Mouse (Mus musculus): ENCODE data around the gene Syn3. TPM values are rescaled to one million over a fixed set of nuclear protein-coding genes. Genes with fewer than 3 reads are reported as not detected.

Gene Syn3
- polyA plus RNA-seq, 1 experiment from 2014 or later: 14.7 TPM

DNA sequence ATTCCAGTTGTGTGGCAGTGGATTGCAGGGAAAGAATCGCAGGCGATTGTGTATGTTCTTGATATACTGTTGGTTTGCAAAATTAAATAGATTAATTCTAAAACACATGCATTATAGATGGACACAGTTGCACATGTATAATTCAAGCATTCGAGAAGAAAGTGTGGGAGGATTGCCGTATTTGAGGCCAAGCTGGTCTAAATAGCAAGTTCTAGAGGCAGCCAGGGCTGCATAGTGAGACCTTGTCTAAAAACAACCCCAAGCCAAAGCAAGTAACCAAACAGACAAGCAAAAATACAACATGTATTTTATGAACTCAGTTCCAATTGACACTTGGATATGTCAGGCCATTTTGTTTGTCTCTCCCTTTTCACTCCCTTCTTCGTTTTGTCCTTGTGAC, 223.1 kb downstream of the Syn3 start:
- Histone ChIP-seq H3K9me3 (no peaks in the 10 kb centered on the region), H3K27ac (replicated peaks) (no peak overlapping the region), H3K36me3 (no peaks in the 10 kb centered on the region), H3K4me3 (no peak overlapping the region), H3K4me1 (replicated peaks) (no peaks in the 10 kb centered on the region), H3K9ac (no peak overlapping the region), H3K27me3 (no peaks in the 10 kb centered on the region), H3K4me2 (no peak overlapping the region)
- 91% methylated on average over 5 of the region's 5 CpGs for WGBS
- ATAC-seq (ENCODE audit: low read depth): no peak

- Histone ChIP-seq H3K27ac (replicated peaks) (peak overlapping the region; percentile 46; the same call in 1 of the 2 replicates), H3K36me3 (no peaks in the 10 kb centered on the region), H3K4me2 (no peak overlapping the region), H3K4me1 (replicated peaks) (no peaks in the 10 kb centered on the region), H3K9ac (no peak overlapping the region), H3K4me3 (no peak overlapping the region), H3K9me3 (no peaks in the 10 kb centered on the region), H3K27me3 (no peaks in the 10 kb centered on the region)
- no peak for ATAC-seq (ENCODE audit: low read depth)
- WGBS: 74% methylated on average over 19 of the region's 19 CpGs
Measured at GRCm38 (mm10) chr10:86273410-86274191, 225.1 kb downstream of the Syn3 start.

- H3K9me3 ChIP-seq: no peaks in the 10 kb centered on the region
- H3K4me2 ChIP-seq: no peak overlapping the region
- H3K27me3 ChIP-seq: no peaks in the 10 kb centered on the region
- H3K4me3 ChIP-seq: no peak overlapping the region
- no peak overlapping the region for H3K27ac ChIP-seq (replicated peaks)
- H3K9ac ChIP-seq: no peak overlapping the region
- 90% methylated on average over 3 of the region's 3 CpGs for WGBS
- H3K4me1 ChIP-seq (replicated peaks): no peaks in the 10 kb centered on the region
- H3K36me3 ChIP-seq: no peaks in the 10 kb centered on the region
- ATAC-seq (ENCODE audit: low read depth): no peak
Measured at GRCm38 (mm10) chr10:86272826-86273225, 225.9 kb downstream of the Syn3 start.

DNA sequence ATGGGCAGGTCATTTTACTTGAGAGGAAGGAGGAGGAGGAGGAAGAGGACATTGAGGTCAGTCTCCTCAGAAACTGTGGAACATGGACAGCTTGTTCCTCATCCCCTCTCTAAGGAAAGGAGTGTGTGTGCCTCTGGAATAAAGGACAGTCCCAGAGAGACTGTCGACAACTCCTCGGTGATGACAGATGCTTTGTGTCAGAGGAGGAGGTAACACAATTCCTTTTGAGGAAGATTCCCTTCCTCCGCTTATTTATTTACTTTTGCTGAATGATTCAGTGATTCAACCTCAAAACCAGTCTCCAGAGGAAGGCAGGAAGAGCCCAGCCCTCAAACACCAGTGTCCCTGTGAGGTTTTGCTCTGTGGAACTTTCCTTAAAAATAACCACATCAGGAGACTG, 228.4 kb downstream of the Syn3 start:
- no peak overlapping the region for H3K4me2 ChIP-seq
- no peaks in the 10 kb centered on the region for H3K4me1 ChIP-seq (replicated peaks)
- no peak overlapping the region for H3K4me3 ChIP-seq
- H3K36me3 ChIP-seq: no peaks in the 10 kb centered on the region
- 74% methylated on average over 3 of the region's 3 CpGs for WGBS
- H3K9ac ChIP-seq: no peak overlapping the region
- no peak overlapping the region for H3K27ac ChIP-seq (replicated peaks)
- no peak for ATAC-seq (ENCODE audit: low read depth)
- H3K27me3 ChIP-seq: no peaks in the 10 kb centered on the region
- no peaks in the 10 kb centered on the region for H3K9me3 ChIP-seq

DNA sequence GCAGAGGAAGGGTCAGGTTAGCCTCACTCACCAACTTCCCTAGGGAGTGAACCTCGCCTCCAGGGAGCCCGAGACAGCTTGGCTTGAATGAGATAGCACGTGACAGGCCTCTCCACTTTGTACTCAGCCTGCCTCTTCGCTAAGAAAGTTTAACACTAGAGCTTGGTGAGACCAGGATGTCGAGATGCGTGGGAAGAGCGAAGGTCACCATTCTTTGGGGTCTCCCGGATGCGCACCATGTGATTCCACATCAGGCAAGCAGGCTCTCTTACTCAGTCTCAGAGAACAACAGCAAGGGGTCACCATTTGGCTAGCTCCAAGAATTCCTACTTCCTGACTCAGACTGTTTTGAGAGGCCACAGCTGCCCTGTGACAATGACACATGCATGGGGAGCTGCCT, 234.1 kb downstream of the Syn3 start:
- H3K27ac ChIP-seq (replicated peaks): no peak overlapping the region
- H3K4me1 ChIP-seq (replicated peaks): no peaks in the 10 kb centered on the region
- WGBS: 77% methylated on average over 9 of the region's 9 CpGs
- H3K36me3 ChIP-seq: no peaks in the 10 kb centered on the region
- no peaks in the 10 kb centered on the region for H3K27me3 ChIP-seq
- ATAC-seq (ENCODE audit: low read depth): no peak
- H3K4me3 ChIP-seq: no peak overlapping the region
- no peaks in the 10 kb centered on the region; the same call in 1 of the 2 replicates for H3K9me3 ChIP-seq
- no peak overlapping the region for H3K4me2 ChIP-seq
- no peak overlapping the region for H3K9ac ChIP-seq

DNA sequence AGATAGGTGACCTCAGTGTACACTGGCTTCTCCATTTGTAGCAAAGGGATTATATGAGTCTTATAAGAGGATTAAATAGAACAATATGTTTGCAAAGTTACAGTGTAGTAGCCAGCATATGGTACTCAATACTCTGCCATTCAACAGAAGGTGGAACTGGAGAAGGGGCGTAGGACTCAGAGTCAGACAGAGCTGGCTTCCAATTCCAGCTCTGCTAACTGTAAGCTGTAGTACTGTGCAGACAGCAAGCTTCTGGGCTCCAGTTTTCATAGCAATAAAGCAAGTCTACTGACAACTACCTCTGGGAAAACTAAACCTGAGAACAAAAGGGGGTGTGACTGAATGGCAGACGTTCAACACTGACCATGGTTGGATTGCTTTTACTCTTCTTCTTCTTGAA, 237.0 kb downstream of the Syn3 start:
- Histone ChIP-seq H3K9ac (no peak overlapping the region), H3K4me3 (no peak overlapping the region), H3K27me3 (no peaks in the 10 kb centered on the region), H3K4me1 (replicated peaks) (no peaks in the 10 kb centered on the region), H3K9me3 (no peaks in the 10 kb centered on the region; the same call in 1 of the 2 replicates), H3K4me2 (no peak overlapping the region), H3K36me3 (no peaks in the 10 kb centered on the region), H3K27ac (replicated peaks) (no peak overlapping the region)
- WGBS: 77% methylated on average over 2 of the region's 2 CpGs
- no peak for ATAC-seq (ENCODE audit: low read depth)

DNA sequence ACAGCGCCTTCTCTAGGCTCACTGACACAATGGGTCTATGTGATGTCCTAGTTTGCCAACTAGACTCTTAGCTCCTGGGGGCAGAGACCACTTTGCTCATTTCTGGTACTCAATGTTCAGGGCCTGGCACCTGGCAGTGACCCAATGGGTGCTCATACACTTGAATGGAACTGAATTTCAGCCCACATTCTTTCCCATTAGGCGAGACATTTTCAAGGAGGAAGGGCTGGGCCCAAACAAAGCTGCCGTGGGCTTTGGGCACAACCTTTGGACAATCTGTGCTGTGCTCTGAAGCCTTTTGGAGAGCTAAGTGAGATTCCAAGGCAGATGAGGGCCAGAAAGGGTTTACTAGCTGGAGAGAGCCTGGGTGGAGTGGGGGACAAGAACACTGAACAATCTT, 239.7 kb downstream of the Syn3 start:
- no peaks in the 10 kb centered on the region for H3K36me3 ChIP-seq
- H3K27ac ChIP-seq (replicated peaks): no peak overlapping the region
- H3K4me1 ChIP-seq (replicated peaks): no peaks in the 10 kb centered on the region; the same call in 1 of the 2 replicates
- no peak overlapping the region for H3K4me3 ChIP-seq
- H3K9me3 ChIP-seq: no peaks in the 10 kb centered on the region; the same call in 1 of the 2 replicates
- 87% methylated on average over 3 of the region's 3 CpGs for WGBS
- no peak for ATAC-seq (ENCODE audit: low read depth)
- no peak overlapping the region for H3K4me2 ChIP-seq
- no peak overlapping the region for H3K9ac ChIP-seq
- no peaks in the 10 kb centered on the region for H3K27me3 ChIP-seq

- Histone ChIP-seq H3K4me3 (no peak overlapping the region), H3K36me3 (no peaks in the 10 kb centered on the region)
- ATAC-seq (ENCODE audit: low read depth): no peak
Measured at GRCm38 (mm10) chr10:86258046-86258445, 240.7 kb downstream of the Syn3 start.

GRCm38 (mm10) chr10:86257045-86257444, 241.7 kb downstream of the Syn3 start:
- WGBS: 77% methylated on average over 3 of the region's 3 CpGs
- no peaks in the 10 kb centered on the region; the same call in 1 of the 2 replicates for H3K9me3 ChIP-seq
- H3K4me3 ChIP-seq: no peak overlapping the region
- no peak overlapping the region for H3K9ac ChIP-seq
- H3K4me1 ChIP-seq (replicated peaks): no peaks in the 10 kb centered on the region; the same call in 1 of the 2 replicates
- no peak for ATAC-seq (ENCODE audit: low read depth)
- H3K27ac ChIP-seq (replicated peaks): no peak overlapping the region
- no peaks in the 10 kb centered on the region for H3K36me3 ChIP-seq
- H3K4me2 ChIP-seq: no peak overlapping the region
- no peaks in the 10 kb centered on the region for H3K27me3 ChIP-seq

More at GRCm38 (mm10) chr10:86258046-86258445, 240.7 kb downstream of the Syn3 start:
- H3K9ac ChIP-seq: no peak overlapping the region
- H3K27ac ChIP-seq (replicated peaks): no peak overlapping the region
- whole genome bisulfite sequencing: 94% methylated on average over 4 of the region's 4 CpGs
- H3K27me3 ChIP-seq: no peaks in the 10 kb centered on the region
- H3K9me3 ChIP-seq: no peaks in the 10 kb centered on the region; the same call in 1 of the 2 replicates
- no peaks in the 10 kb centered on the region; the same call in 1 of the 2 replicates for H3K4me1 ChIP-seq (replicated peaks)
- H3K4me2 ChIP-seq: no peak overlapping the region

DNA sequence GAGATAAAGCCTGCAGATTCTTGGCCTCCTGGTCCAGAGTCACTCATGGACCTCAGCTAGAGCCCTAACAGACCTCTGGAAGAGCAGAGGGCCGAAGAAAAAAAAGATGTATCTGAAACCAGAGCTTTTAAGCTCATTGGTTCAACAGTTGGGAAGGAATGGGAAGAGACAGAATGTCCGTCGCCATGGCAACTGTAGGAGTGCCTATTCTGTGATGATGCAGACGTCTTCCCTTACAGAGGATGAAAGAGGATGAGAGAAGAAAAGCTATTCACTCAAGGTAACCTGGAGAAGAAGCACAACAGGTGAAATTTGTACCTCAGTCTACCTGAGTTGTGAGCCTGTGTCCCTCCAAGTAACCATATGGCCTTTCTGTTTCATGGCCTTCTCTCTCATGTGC, 242.5 kb downstream of the Syn3 start:
- Histone ChIP-seq H3K36me3 (no peaks in the 10 kb centered on the region), H3K27me3 (no peaks in the 10 kb centered on the region), H3K9ac (no peak overlapping the region), H3K9me3 (no peaks in the 10 kb centered on the region; the same call in 1 of the 2 replicates), H3K4me1 (replicated peaks) (no peaks in the 10 kb centered on the region; the same call in 1 of the 2 replicates), H3K4me2 (no peak overlapping the region), H3K4me3 (no peak overlapping the region), H3K27ac (replicated peaks) (no peak overlapping the region)
- ATAC-seq (ENCODE audit: low read depth): no peak
- WGBS: 58% methylated on average over 4 of the region's 4 CpGs

DNA sequence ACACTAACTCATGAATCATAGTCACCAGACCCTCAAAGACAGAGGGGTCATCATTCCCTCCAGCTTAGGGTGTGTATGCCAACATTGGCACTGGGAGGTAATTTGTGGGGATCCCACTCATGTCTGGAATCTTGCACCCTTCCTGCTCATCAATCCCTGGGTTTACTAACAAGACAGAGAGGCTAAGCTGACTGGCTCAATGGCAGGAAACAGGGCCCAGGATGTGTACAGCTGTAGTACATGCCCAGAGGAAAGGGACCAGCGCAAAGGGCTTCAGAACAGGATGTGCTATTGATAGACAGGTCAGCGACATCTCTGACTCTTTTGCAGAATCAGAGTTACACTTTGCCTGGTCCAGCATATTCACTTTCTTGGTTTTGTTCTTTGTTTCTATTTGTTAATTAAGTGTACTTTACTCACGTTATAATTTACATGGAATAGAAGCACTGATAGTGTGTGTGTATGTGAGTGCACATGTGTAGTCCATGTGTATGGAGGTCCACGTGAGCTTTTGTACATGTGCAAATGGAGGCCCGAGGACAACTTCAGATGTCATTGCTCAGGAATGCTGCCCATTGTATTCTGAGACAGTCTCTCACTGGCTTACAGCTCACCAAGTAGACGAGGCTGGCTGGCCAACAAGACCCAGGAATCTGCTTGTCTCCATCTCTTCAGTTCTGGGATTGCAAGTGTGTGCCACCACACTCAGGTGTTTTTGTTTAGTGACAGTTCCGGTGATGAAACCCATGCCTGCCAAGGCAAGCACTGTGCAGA, 248.4 kb downstream of the Syn3 start:
- no peak overlapping the region for H3K9ac ChIP-seq
- H3K4me3 ChIP-seq: no peak overlapping the region
- no peaks in the 10 kb centered on the region for H3K27me3 ChIP-seq
- H3K4me2 ChIP-seq: no peak overlapping the region
- H3K27ac ChIP-seq (replicated peaks): no peak overlapping the region
- no peak for ATAC-seq (ENCODE audit: low read depth)
- no peaks in the 10 kb centered on the region for H3K36me3 ChIP-seq
- 68% methylated on average over 7 of the region's 7 CpGs for WGBS
- H3K4me1 ChIP-seq (replicated peaks): no peaks in the 10 kb centered on the region
- H3K9me3 ChIP-seq: no peaks in the 10 kb centered on the region

- no peaks in the 10 kb centered on the region for H3K9me3 ChIP-seq
- no peak overlapping the region for H3K27ac ChIP-seq (replicated peaks)
- no peak overlapping the region for H3K9ac ChIP-seq
- 87% methylated on average over 1 of the region's 1 CpGs for WGBS
- H3K4me1 ChIP-seq (replicated peaks): no peaks in the 10 kb centered on the region
- H3K27me3 ChIP-seq: no peaks in the 10 kb centered on the region
- H3K36me3 ChIP-seq: no peaks in the 10 kb centered on the region
- no peak overlapping the region for H3K4me3 ChIP-seq
- H3K4me2 ChIP-seq: no peak overlapping the region
- ATAC-seq (ENCODE audit: low read depth): no peak
Measured at GRCm38 (mm10) chr10:86249283-86249682, 249.4 kb downstream of the Syn3 start.

Data from neural tube, embryonic 13.5 days (tissue).